Mouse (Mus musculus): ENCODE measurements around the gene Pam16. TPM values are rescaled to one million over a fixed set of nuclear protein-coding genes. Genes with fewer than 3 reads are reported as not detected.

Pam16 gene
- polyA plus RNA-seq (2016; fragmentation: Nextera tagmentation; extraction: Ambion mirVana) = 88.0 and 131 TPM in 2 replicates

- Histone ChIP-seq H3K9me3 (no peaks in the 10 kb centered on the region), H3K27me3 (ENCODE audit: insufficient read depth, poor library complexity, severe bottlenecking) (no peaks in the 10 kb centered on the region), H3K27ac (peak within 1 kb of the TSS; percentile 94), H3K4me3 (peak within 1 kb of the TSS; percentile 86), H3K4me1 (replicated peaks) (peaks cover 33% of the 10 kb centered on the region), H3K36me3 (0 out of 2 replicates have a peak, but pooled peaks cover 21% of the 10 kb centered on the region)
- DNase-seq (ENCODE audit: low spot score) = peak; percentile 92
- under 1% methylated on average over 56 of the region's 56 CpGs for WGBS
These were observed at the start of gene Pam16 for GRCm38 (mm10) chr16:4624481-4625110. Pam16 (minus strand) TSS chr16:4624988.

GRCm38 (mm10) chr16:4674091-4674490 is 49.3 kb upstream of the Pam16 start:
- H3K4me1 ChIP-seq (replicated peaks) = peaks cover 12% of the 10 kb centered on the region
- H3K27me3 ChIP-seq (ENCODE audit: insufficient read depth, poor library complexity, severe bottlenecking) = 0 out of 2 replicates have a peak, but pooled peaks cover 4% of the 10 kb centered on the region
- H3K9me3 ChIP-seq = no peaks in the 10 kb centered on the region
- DNase-seq (ENCODE audit: low spot score) = no peak
- peaks cover 52% of the 10 kb centered on the region for H3K36me3 ChIP-seq
- no peak overlapping the region for H3K27ac ChIP-seq
- 89% methylated on average over 4 of the region's 4 CpGs for WGBS
- H3K4me3 ChIP-seq = no peak overlapping the region

- Histone ChIP-seq H3K27me3 (ENCODE audit: insufficient read depth, poor library complexity, severe bottlenecking) (no peaks in the 10 kb centered on the region), H3K27ac (no peak overlapping the region), H3K36me3 (peaks cover 66% of the 10 kb centered on the region), H3K9me3 (no peaks in the 10 kb centered on the region), H3K4me1 (replicated peaks) (no peaks in the 10 kb centered on the region), H3K4me3 (no peak overlapping the region)
- DNase-seq (ENCODE audit: low spot score) = no peak
- whole genome bisulfite sequencing = 76% methylated on average over 5 of the region's 5 CpGs
These were observed 45.5 kb upstream of the Pam16 start for GRCm38 (mm10) chr16:4670317-4670716.

GRCm38 (mm10) chr16:4667190-4667808 is 42.5 kb upstream of the Pam16 start:
- WGBS = 24% methylated on average over 3 of the region's 3 CpGs
- Histone ChIP-seq H3K36me3 (peaks cover 65% of the 10 kb centered on the region), H3K4me1 (replicated peaks) (no peaks in the 10 kb centered on the region), H3K27me3 (ENCODE audit: insufficient read depth, poor library complexity, severe bottlenecking) (no peaks in the 10 kb centered on the region), H3K27ac (0 out of 2 replicates have a peak overlapping the region, but pooled peaks have one; percentile 41), H3K4me3 (no peak overlapping the region), H3K9me3 (no peaks in the 10 kb centered on the region)
- DNase-seq (ENCODE audit: low spot score) = peak; percentile 84

- WGBS = 98% methylated on average over 2 of the region's 2 CpGs
- Histone ChIP-seq H3K27me3 (ENCODE audit: insufficient read depth, poor library complexity, severe bottlenecking) (no peaks in the 10 kb centered on the region), H3K36me3 (peaks cover 73% of the 10 kb centered on the region), H3K4me1 (replicated peaks) (no peaks in the 10 kb centered on the region), H3K4me3 (no peak overlapping the region), H3K9me3 (no peaks in the 10 kb centered on the region), H3K27ac (no peak overlapping the region)
- DNase-seq (ENCODE audit: low spot score) = no peak
These were observed 40.9 kb upstream of the Pam16 start for GRCm38 (mm10) chr16:4665726-4666125.

GRCm38 (mm10) chr16:4663806-4664205 is 39.0 kb upstream of the Pam16 start:
- Histone ChIP-seq H3K9me3 (no peaks in the 10 kb centered on the region), H3K27ac (no peak overlapping the region), H3K4me3 (no peak overlapping the region), H3K4me1 (replicated peaks) (peaks cover 6% of the 10 kb centered on the region), H3K36me3 (peaks cover 63% of the 10 kb centered on the region), H3K27me3 (ENCODE audit: insufficient read depth, poor library complexity, severe bottlenecking) (no peaks in the 10 kb centered on the region)
- 81% methylated on average over 2 of the region's 2 CpGs for WGBS
- no peak for DNase-seq (ENCODE audit: low spot score)

GRCm38 (mm10) chr16:4661605-4662004 is 36.8 kb upstream of the Pam16 start:
- Histone ChIP-seq H3K4me1 (replicated peaks) (peaks cover 17% of the 10 kb centered on the region), H3K27ac (no peak overlapping the region), H3K36me3 (peaks cover 51% of the 10 kb centered on the region), H3K4me3 (no peak overlapping the region), H3K27me3 (ENCODE audit: insufficient read depth, poor library complexity, severe bottlenecking) (no peaks in the 10 kb centered on the region), H3K9me3 (no peaks in the 10 kb centered on the region)
- DNase-seq (ENCODE audit: low spot score) = no peak
- WGBS = 73% methylated on average over 2 of the region's 2 CpGs

- Histone ChIP-seq H3K9me3 (no peaks in the 10 kb centered on the region), H3K27me3 (ENCODE audit: insufficient read depth, poor library complexity, severe bottlenecking) (no peaks in the 10 kb centered on the region), H3K4me1 (replicated peaks) (peaks cover 40% of the 10 kb centered on the region), H3K27ac (peak overlapping the region; percentile 74), H3K36me3 (peaks cover 48% of the 10 kb centered on the region), H3K4me3 (no peak overlapping the region)
- DNase-seq (ENCODE audit: low spot score) = no peak
- WGBS = 23% methylated on average over 2 of the region's 2 CpGs
These were observed 34.5 kb upstream of the Pam16 start for GRCm38 (mm10) chr16:4659326-4659725.

GRCm38 (mm10) chr16:4658781-4659245 is 34.0 kb upstream of the Pam16 start:
- H3K9me3 ChIP-seq = no peaks in the 10 kb centered on the region
- H3K4me3 ChIP-seq = no peak overlapping the region
- H3K27ac ChIP-seq = peak overlapping the region; percentile 74
- WGBS = 22% methylated on average over 11 of the region's 11 CpGs
- H3K27me3 ChIP-seq (ENCODE audit: insufficient read depth, poor library complexity, severe bottlenecking) = no peaks in the 10 kb centered on the region
- DNase-seq (ENCODE audit: low spot score) = peak; percentile 76
- peaks cover 41% of the 10 kb centered on the region for H3K4me1 ChIP-seq (replicated peaks)
- peaks cover 48% of the 10 kb centered on the region for H3K36me3 ChIP-seq

- H3K4me1 ChIP-seq (replicated peaks) = peaks cover 57% of the 10 kb centered on the region
- 71% methylated on average over 9 of the region's 9 CpGs for WGBS
- no peaks in the 10 kb centered on the region for H3K27me3 ChIP-seq (ENCODE audit: insufficient read depth, poor library complexity, severe bottlenecking)
- H3K27ac ChIP-seq = peak overlapping the region; percentile 72
- H3K4me3 ChIP-seq = no peak overlapping the region
- no peak for DNase-seq (ENCODE audit: low spot score)
- H3K36me3 ChIP-seq = peaks cover 62% of the 10 kb centered on the region
- no peaks in the 10 kb centered on the region for H3K9me3 ChIP-seq
These were observed 31.8 kb upstream of the Pam16 start for GRCm38 (mm10) chr16:4656571-4657081.

- Histone ChIP-seq H3K4me3 (no peak overlapping the region), H3K9me3 (no peaks in the 10 kb centered on the region), H3K36me3 (peaks cover 62% of the 10 kb centered on the region), H3K27me3 (ENCODE audit: insufficient read depth, poor library complexity, severe bottlenecking) (no peaks in the 10 kb centered on the region), H3K27ac (peak overlapping the region; percentile 72), H3K4me1 (replicated peaks) (peaks cover 63% of the 10 kb centered on the region)
- no peak for DNase-seq (ENCODE audit: low spot score)
- 43% methylated on average over 11 of the region's 11 CpGs for WGBS
These were observed 31.2 kb upstream of the Pam16 start for GRCm38 (mm10) chr16:4655764-4656570.

- H3K27ac ChIP-seq = peak overlapping the region; percentile 72
- peaks cover 61% of the 10 kb centered on the region for H3K36me3 ChIP-seq
- peaks cover 64% of the 10 kb centered on the region for H3K4me1 ChIP-seq (replicated peaks)
- DNase-seq (ENCODE audit: low spot score) = no peak
- 77% methylated on average over 4 of the region's 4 CpGs for WGBS
- no peak overlapping the region for H3K4me3 ChIP-seq
- no peaks in the 10 kb centered on the region for H3K27me3 ChIP-seq (ENCODE audit: insufficient read depth, poor library complexity, severe bottlenecking)
- H3K9me3 ChIP-seq = no peaks in the 10 kb centered on the region
These were observed 30.5 kb upstream of the Pam16 start for GRCm38 (mm10) chr16:4655251-4655734.

All from hindbrain, embryonic 10.5 days (tissue).